Mouse (Mus musculus) frontal cortex, postnatal 14 days (tissue): ENCODE measurements around the gene Lipo1.
"Not testable (repeated sequence)": the region's sequence is repeated elsewhere in the genome, so short reads cannot be mapped to it uniquely, and the experiment has no call there.

ENCODE experiments used
- DNase-seq, 2 experiments: peaks; one replicate each; pipeline ENCODE4 v3.0.0; 2022; ENCODE audit warnings: low spot score in 2 of 2

Gene Lipo1

DNA sequence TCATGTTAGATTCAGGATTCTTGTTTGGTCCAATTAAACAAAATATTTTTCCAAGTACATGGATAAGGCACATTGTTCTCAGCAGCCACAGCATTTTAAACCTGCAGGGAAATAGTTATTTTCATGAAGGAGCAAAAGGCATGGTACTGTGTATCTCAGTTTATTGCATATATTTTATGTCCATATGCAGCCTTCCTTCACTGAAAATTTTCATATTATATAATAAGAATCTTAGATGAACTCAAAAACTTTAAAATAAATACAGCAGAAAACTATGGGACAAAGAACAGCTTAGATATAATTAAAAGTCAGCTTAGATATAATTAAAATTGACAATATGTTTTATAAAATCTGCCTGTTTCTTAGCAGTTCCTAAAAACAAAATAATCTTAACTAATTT is at the start of gene Lipo1:
Lipo1 (minus strand) TSS at position 101 of the 400 bp plus-strand sequence.
- DNase-seq: not testable (repeated sequence)

DNA sequence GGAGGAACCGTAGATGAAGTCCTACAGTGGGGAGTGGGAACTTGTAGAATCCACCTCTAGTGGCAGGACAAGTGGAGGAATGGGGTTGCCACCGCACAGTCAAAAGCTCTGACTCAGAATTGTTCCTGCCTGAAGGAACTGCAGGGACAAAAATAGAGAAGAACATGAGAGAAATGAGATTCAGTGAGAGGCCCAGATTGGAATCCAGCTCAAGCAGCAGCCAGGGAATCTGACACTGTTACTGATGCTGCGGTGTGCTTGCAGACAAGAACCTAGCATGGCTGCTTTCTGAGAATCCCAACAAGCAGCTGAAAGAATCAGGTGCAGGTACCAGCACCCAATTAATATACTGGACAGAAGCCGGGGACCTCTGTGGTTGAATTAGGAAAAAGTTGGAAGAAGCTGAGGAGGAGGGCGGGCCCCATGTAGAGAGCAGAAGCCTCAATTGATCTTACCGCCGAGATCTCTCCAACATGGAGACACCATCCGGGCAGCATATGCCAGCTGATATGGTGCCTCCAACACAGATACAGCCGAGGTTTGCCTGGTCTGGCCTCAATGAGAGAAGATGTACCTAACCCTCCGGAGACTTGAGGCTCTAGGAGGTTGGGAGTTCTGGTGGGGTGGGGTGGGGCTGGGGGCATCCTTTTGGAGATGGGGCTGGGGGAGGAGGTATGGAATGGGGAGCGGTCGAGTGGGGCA is 532 bp downstream of the Lipo1 start:
- no peak for DNase-seq

DNA sequence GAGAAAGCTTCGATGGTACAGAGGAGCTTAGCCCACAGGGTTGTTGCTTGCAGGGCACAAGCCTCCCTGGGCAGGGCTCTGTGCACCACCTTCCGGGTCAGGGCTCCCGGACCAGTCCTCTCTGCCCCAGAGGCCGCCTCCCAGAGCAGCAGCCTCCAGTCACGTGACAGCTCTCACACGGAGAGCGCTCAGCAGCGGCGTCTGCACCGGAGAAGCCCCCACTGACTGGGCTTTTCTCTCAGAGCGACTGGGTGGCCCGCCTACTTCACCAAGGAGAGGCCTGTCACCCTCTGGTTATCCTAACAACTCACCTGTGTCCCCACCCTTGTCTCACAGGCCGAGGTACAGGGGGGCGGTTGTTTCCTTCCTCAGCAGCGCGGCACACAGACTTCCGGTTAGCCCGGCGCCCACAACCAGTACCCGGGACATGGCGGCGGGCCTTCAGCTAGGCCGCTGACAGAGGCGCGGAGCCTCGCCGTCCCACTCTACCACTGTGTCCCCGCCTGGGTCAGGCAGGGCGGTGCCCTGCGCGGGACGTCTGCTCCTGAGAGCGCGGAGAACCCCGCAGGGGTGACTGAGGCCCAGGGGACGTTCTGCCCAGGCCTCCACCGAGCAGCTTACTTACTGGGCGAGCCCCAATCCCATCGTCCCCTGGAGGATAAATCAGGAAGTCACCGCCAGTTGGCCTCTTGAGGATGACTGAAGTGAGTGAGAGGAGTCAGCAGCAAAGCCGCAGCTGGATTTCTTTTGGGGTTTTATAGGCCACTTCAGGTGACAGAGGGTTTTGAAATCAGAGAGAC is 25.8 kb downstream of the Lipo1 start, which contains the start of gene Lipo3:
Lipo3 (minus strand) TSS at position 665 of the 800 bp plus-strand sequence.
- DNase-seq: not testable (repeated sequence)

DNA sequence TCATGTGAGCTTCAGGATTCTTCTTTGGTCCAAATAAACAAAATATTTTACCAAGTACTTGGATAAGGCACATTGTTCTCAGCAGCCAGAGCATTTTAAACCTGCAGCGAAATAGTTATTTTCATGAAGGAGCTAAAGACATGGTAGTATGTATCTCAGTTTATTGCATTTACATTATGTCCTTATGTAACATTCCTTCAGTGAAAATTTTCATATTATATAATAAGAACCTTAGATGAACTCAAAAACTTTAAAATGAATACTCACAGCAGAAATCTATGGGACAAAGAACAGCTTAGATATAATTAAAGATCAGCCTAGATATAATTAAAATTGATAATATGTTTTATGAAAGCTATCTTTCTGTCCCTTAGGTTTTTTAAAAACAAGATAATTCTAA is 36.0 kb downstream of the Lipo1 start, which contains the start of gene Lipo2:
Lipo2 (minus strand) TSS at position 101 of the 400 bp plus-strand sequence.
- DNase-seq: not testable (repeated sequence)
